Mouse (Mus musculus) forebrain, embryonic 10.5 days (tissue): ENCODE data around the gene Nr1i2. TPM values are rescaled to one million over a fixed set of nuclear protein-coding genes. Genes with fewer than 3 reads are reported as not detected.

ENCODE experiments used
- DNase-seq: peaks from one replicate; pipeline ENCODE4 v3.0.0-alpha.2; 2017; ENCODE audit warnings: low spot score; ENCODE audit errors: extremely low spot score
- H3K27ac ChIP-seq: fragments of 300-500 bp; sonication (generic); 2 replicates; pipeline ENCODE4 v1.5.1; 2016; ENCODE audit warnings: mild to moderate bottlenecking
- H3K27me3 ChIP-seq: fragments of 300-500 bp; sonication (generic); 2 replicates; pipeline ENCODE4 v1.6.1; 2016; ENCODE audit warnings: mild to moderate bottlenecking; ENCODE audit not compliant: poor library complexity, severe bottlenecking
- H3K36me3 ChIP-seq: fragments of 300-500 bp; sonication (generic); replicated peaks from 2 replicates; pipeline ENCODE4 v1.6.1; 2016; ENCODE audit warnings: mild to moderate bottlenecking, moderate library complexity
- H3K4me1 ChIP-seq: fragments of 300-500 bp; sonication (generic); 2 replicates; pipeline ENCODE4 v1.6.1; 2016
- H3K4me3 ChIP-seq: fragments of 300-500 bp; sonication (generic); 2 replicates; pipeline ENCODE4 v1.5.1; 2016; ENCODE audit warnings: mild to moderate bottlenecking, moderate library complexity
- H3K9me3 ChIP-seq: fragments of 300-500 bp; sonication (generic); 2 replicates; pipeline ENCODE4 v1.6.1; 2016; ENCODE audit warnings: mild to moderate bottlenecking, moderate library complexity
- WGBS: fragments of 180-500 bp; shearing (Covaris S2); methylation state at CpG from one replicate; pipeline ENCODE4 v1.1.7; 2016; 5-methylcytosine and 5-hydroxymethylcytosine counted together
- polyA plus RNA-seq: library from polyadenylated mRNA; unstranded; fragments of >200 nt; fragmentation: Nextera tagmentation; extraction: Ambion mirVana; gene quantifications from 2 replicates; pipeline ENCODE4 v1.2.1, GENCODE M21; 2016

The Nr1i2 gene
- polyA plus RNA-seq, 1 experiment from 2014 or later, result not detected

DNA sequence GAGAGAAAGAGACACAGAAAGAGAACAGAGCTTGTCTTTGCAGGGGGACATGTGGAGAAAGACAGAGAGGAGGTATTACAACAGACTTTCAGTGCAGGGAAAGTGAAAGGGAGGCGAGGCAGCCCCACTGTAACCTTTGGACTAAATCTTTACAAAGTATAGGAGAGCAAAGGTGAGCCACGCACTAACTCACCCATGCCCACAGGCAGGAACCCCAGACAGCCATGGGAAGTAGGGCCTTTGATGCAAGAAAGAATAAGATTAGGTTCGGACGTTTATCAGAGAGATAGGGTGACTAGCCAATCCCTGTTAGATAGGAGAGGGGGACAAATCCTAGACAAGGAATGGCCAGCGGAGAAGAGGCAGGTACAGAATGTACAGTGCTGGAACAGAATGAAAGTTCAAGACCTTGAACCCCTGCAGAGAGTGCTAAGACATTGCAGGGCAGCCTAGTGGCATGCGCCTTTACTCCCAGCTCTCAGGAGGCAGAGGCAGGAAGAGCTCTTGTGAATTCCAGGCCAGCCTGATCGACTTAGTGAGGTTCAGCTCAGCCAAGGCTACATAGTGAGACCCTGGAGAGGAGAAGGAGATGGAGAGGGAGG is 12.0 kb downstream of the Nr1i2 start:
- no peak overlapping the region for H3K4me3 ChIP-seq
- H3K27me3 ChIP-seq, result no peaks in the 10 kb centered on the region
- no peaks in the 10 kb centered on the region for H3K36me3 ChIP-seq
- DNase-seq, result no peak
- H3K27ac ChIP-seq, result 0 out of 2 replicates have a peak overlapping the region, but pooled peaks have one; percentile 8
- H3K9me3 ChIP-seq, result no peaks in the 10 kb centered on the region
- H3K4me1 ChIP-seq, result 0 out of 2 replicates have a peak, but pooled peaks cover under 1% of the 10 kb centered on the region
- 83% methylated on average over 7 of the region's 7 CpGs for WGBS

GRCm38 (mm10) chr16:38280951-38281350 is 13.7 kb downstream of the Nr1i2 start:
- H3K27ac ChIP-seq, result no peak overlapping the region
- 88% methylated on average over 7 of the region's 7 CpGs for WGBS
- no peaks in the 10 kb centered on the region for H3K4me1 ChIP-seq
- H3K36me3 ChIP-seq, result no peaks in the 10 kb centered on the region
- H3K27me3 ChIP-seq, result no peaks in the 10 kb centered on the region
- H3K9me3 ChIP-seq, result no peaks in the 10 kb centered on the region
- no peak for DNase-seq
- H3K4me3 ChIP-seq, result no peak overlapping the region

DNA sequence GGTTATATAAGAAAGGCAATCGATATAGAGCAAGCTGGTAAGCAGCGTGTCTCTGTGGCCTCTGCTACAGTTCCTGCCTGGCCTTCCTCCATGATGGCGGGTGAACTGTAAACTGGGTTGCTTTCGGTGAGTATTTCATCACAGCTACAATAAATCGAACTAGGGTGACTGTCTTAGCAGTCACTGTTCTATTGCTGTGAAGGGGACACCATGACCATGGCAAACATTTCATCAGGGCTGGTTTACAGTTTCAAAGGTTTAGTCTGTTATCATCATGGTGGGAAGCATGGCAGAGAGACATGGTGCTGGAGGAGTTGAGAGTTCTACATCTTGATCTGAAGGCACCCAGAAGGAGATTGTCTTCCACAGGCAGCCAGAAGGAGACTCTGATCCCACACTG is 14.8 kb downstream of the Nr1i2 start:
- 93% methylated on average over 5 of the region's 5 CpGs for WGBS
- DNase-seq, result no peak
- Histone ChIP-seq H3K4me1 (no peaks in the 10 kb centered on the region), H3K27me3 (no peaks in the 10 kb centered on the region), H3K27ac (no peak overlapping the region), H3K9me3 (no peaks in the 10 kb centered on the region), H3K36me3 (no peaks in the 10 kb centered on the region), H3K4me3 (no peak overlapping the region)

DNA sequence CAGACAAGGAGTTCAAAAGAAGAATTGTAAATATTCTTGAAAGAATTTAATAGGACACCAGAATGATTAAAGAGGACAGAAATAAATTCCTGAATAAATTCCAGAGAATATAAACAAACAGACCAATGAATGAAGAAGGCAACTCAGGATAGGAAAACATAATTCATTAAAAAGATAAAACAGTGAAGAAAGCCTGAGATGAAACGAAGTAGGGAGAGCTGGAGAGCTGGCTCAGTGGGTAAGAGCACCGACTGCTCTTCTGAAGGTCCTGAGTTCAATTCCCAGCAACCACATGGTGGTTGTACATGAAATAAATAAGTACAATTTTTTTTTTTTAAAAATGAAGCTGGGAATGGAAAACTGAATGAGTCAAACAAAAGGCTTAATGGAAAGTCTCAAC is 19.9 kb downstream of the Nr1i2 start:
- 88% methylated on average over 2 of the region's 2 CpGs for WGBS
- no peak for DNase-seq
- H3K9me3 ChIP-seq, result no peaks in the 10 kb centered on the region
- no peaks in the 10 kb centered on the region for H3K27me3 ChIP-seq
- H3K4me3 ChIP-seq, result no peak overlapping the region
- peaks cover 17% of the 10 kb centered on the region for H3K4me1 ChIP-seq
- no peaks in the 10 kb centered on the region for H3K36me3 ChIP-seq
- H3K27ac ChIP-seq, result no peak overlapping the region

DNA sequence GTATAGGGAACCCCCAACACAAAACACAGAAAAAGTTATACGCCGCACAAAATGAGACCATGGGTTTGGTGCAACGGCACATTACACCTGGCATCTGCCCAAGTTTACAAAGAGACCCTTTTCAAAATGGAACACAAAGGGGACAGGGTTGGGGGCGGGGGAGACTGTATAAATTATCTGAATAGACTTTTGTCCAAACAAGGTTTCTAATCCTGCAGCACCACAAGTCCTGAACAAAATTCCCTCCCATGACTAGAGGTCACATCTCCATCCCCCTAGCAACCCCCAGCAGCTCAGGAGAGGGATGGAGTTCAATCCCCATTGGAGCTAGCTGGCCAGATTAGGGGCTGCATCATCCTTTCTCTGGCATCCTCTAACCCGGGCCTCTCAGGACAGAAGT is 22.1 kb downstream of the Nr1i2 start:
- H3K27me3 ChIP-seq, result no peaks in the 10 kb centered on the region
- H3K9me3 ChIP-seq, result no peaks in the 10 kb centered on the region
- peak overlapping the region; percentile 63; the same call in 1 of the 2 replicates for H3K27ac ChIP-seq
- H3K36me3 ChIP-seq, result no peaks in the 10 kb centered on the region
- 75% methylated on average over 5 of the region's 5 CpGs for whole genome bisulfite sequencing
- no peak overlapping the region for H3K4me3 ChIP-seq
- peaks cover 17% of the 10 kb centered on the region for H3K4me1 ChIP-seq
- no peak for DNase-seq

GRCm38 (mm10) chr16:38271601-38272000 is 23.0 kb downstream of the Nr1i2 start:
- Histone ChIP-seq H3K4me3 (no peak overlapping the region), H3K9me3 (no peaks in the 10 kb centered on the region), H3K36me3 (no peaks in the 10 kb centered on the region), H3K4me1 (peaks cover 17% of the 10 kb centered on the region), H3K27ac (0 out of 2 replicates have a peak overlapping the region, but pooled peaks have one; percentile 63), H3K27me3 (no peaks in the 10 kb centered on the region)
- no peak for DNase-seq
- WGBS, result 83% methylated on average over 3 of the region's 3 CpGs

DNA sequence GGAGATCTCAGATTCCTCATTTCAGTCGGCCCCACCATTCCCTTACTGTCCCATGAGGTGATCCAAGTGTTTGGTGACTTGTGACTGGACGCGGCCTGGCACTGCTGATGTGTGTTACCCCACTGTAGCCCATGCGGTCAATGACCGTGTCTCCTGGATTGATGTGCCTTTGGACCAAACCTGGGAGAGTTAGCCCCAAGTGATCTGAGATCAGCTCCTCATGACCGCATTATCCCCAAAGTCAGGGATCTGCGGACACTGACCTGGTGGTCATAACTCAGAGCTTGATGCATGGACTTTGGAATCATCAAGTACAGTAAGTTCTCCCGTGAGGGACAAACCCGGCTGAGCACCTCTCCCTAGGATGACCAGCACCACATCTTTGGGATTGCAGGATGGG is 38.7 kb downstream of the Nr1i2 start:
- H3K9me3 ChIP-seq, result no peaks in the 10 kb centered on the region
- DNase-seq, result no peak
- no peaks in the 10 kb centered on the region for H3K36me3 ChIP-seq
- no peak overlapping the region for H3K4me3 ChIP-seq
- no peaks in the 10 kb centered on the region for H3K27me3 ChIP-seq
- no peaks in the 10 kb centered on the region for H3K4me1 ChIP-seq
- no peak overlapping the region for H3K27ac ChIP-seq
- 96% methylated on average over 9 of the region's 9 CpGs for WGBS

DNA sequence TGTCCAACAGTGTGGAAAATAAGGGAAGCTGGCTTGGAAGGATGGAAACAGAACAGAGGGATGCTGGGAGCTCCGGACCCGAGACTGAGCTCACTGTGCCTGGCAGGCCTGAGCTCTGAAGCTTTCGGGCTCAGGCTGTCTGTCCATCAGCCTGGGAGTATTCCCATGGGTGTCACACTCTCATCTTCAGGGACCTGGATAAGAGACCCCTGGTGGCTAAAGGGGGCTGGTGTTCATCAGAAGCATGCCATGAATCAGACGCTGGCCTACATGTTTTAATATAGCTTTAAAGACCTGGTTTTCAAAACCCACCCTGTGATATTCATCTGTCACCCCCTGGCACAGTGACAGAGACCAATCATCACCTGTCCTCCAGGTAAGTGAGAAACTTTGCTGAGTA is 39.5 kb downstream of the Nr1i2 start:
- Histone ChIP-seq H3K4me1 (no peaks in the 10 kb centered on the region), H3K9me3 (no peaks in the 10 kb centered on the region), H3K4me3 (no peak overlapping the region), H3K27ac (no peak overlapping the region), H3K36me3 (no peaks in the 10 kb centered on the region), H3K27me3 (no peaks in the 10 kb centered on the region)
- WGBS, result 81% methylated on average over 4 of the region's 4 CpGs
- DNase-seq, result no peak

DNA sequence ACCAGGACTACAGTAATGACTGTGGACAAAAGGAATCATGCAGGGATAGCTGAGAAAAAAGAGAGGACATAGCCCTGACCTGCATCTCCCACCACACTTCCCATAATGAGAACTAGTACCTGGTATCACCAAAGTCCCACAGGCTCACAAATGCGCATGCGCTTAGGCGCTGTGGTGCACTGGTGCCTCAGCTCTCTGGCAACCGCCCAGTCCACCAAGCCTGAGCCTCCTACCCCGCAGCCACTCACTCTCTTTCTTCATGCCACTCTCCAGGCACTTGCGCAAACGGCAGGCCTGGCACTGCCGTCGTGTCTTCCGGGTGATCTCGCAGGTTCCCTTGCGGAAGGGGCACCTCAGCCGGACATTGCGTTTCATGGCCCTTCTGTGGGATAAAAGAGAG is 40.6 kb downstream of the Nr1i2 start:
- H3K4me1 ChIP-seq, result peaks cover 3% of the 10 kb centered on the region
- H3K4me3 ChIP-seq, result no peak overlapping the region
- H3K36me3 ChIP-seq, result no peaks in the 10 kb centered on the region
- no peaks in the 10 kb centered on the region for H3K27me3 ChIP-seq
- DNase-seq, result no peak
- H3K27ac ChIP-seq, result no peak overlapping the region
- WGBS, result 85% methylated on average over 14 of the region's 14 CpGs
- H3K9me3 ChIP-seq, result no peaks in the 10 kb centered on the region

DNA sequence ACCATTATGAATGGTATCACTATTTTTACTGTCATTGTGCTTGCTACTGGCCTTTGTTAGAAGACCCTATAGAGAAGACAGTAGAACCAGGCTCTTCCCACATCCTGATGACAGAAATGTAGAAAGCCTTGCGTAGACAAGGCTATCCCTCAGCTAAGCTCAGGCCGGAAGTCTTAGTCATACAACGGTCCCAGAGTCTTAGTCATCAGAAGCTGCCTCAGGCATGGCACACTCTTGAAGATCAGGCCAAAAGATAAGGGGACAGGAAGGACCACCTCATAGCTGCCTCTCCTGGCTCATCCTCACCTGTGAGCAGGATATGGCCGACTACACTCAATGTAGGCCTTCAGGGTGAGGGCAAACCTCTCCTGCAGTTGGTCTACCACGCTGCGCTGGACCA is 44.2 kb downstream of the Nr1i2 start:
- Histone ChIP-seq H3K4me1 (peaks cover 11% of the 10 kb centered on the region), H3K9me3 (no peaks in the 10 kb centered on the region), H3K4me3 (no peak overlapping the region), H3K36me3 (0 out of 2 replicates have a peak, but pooled peaks cover 4% of the 10 kb centered on the region), H3K27ac (no peak overlapping the region), H3K27me3 (no peaks in the 10 kb centered on the region)
- no peak for DNase-seq
- 93% methylated on average over 6 of the region's 6 CpGs for WGBS

- WGBS, result 66% methylated on average over 13 of the region's 13 CpGs
- H3K36me3 ChIP-seq, result 0 out of 2 replicates have a peak, but pooled peaks cover 12% of the 10 kb centered on the region
- H3K9me3 ChIP-seq, result no peaks in the 10 kb centered on the region
- no peak for DNase-seq
- H3K4me1 ChIP-seq, result peaks cover 11% of the 10 kb centered on the region
- H3K27me3 ChIP-seq, result no peaks in the 10 kb centered on the region
- H3K4me3 ChIP-seq, result no peak overlapping the region
- no peak overlapping the region for H3K27ac ChIP-seq
Measured at GRCm38 (mm10) chr16:38248331-38248961, 46.2 kb downstream of the Nr1i2 start.

DNA sequence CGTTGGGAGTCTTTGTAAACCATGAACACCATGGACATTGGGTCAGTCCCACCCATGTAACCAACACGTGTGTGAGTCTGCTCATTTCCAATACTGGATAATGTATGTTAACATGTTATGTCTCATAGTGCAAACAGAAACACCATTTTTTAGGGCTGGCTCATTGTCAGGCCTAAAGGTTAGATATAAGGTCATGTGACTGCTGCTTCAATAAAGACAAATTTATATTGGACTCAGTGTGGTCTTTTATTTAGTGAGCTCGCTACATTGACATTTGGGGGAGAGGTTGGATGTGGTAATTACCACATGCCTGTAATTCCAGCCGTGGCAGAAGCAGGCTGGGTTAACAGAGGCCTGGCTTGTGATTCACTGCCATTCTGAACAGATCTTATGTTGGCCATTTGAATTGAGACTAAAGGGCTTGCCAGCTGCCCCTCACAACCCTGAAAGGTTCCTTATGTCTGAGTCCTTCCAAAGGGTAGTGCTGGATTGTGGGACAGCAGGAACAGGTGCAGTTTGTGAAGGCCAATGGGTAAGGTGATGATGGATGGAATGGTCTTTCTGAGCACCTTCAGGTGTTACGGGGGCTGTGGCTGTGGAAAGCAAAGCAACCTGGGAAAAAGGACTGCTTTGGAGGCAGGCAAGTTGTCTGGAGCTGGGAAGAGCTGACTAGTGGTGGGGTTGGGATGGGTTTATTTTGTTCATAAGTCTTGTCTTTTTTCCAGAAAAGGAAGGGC is 48.6 kb downstream of the Nr1i2 start:
- no peaks in the 10 kb centered on the region for H3K9me3 ChIP-seq
- no peak overlapping the region for H3K27ac ChIP-seq
- H3K27me3 ChIP-seq, result no peaks in the 10 kb centered on the region
- H3K4me3 ChIP-seq, result no peak overlapping the region
- 82% methylated on average over 5 of the region's 5 CpGs for WGBS
- peaks cover 34% of the 10 kb centered on the region for H3K36me3 ChIP-seq
- no peak for DNase-seq
- H3K4me1 ChIP-seq, result peaks cover 11% of the 10 kb centered on the region

- Histone ChIP-seq H3K27ac (no peak overlapping the region), H3K4me1 (peaks cover 11% of the 10 kb centered on the region), H3K9me3 (no peaks in the 10 kb centered on the region), H3K36me3 (peaks cover 40% of the 10 kb centered on the region), H3K4me3 (no peak overlapping the region), H3K27me3 (no peaks in the 10 kb centered on the region)
- no peak for DNase-seq
- WGBS, result 89% methylated on average over 2 of the region's 2 CpGs
Measured at GRCm38 (mm10) chr16:38245379-38245778, 49.2 kb downstream of the Nr1i2 start.
